Mouse (Mus musculus): ENCODE data around the gene Galnt17.

The Galnt17 gene

DNA sequence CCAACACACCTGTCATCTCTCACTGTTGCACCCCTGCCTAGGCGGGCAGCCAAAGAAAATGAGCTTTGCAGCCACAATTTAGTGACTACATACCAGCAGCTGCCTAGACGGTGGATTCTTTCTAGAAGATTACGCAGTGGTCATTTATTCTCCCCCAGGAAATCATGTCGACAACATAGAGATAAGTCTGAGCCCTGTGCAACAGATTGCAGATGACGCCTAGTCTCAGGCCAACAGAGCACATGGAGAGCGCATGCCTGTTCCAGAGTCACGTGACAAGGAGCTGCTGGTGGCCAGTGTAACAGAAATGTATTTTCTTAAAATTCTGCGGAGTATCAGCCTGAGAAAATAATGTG lies 380.5 kb downstream of the Galnt17 start:
- no peak for DNase-seq (ENCODE audit: low read depth, low spot score)

DNA sequence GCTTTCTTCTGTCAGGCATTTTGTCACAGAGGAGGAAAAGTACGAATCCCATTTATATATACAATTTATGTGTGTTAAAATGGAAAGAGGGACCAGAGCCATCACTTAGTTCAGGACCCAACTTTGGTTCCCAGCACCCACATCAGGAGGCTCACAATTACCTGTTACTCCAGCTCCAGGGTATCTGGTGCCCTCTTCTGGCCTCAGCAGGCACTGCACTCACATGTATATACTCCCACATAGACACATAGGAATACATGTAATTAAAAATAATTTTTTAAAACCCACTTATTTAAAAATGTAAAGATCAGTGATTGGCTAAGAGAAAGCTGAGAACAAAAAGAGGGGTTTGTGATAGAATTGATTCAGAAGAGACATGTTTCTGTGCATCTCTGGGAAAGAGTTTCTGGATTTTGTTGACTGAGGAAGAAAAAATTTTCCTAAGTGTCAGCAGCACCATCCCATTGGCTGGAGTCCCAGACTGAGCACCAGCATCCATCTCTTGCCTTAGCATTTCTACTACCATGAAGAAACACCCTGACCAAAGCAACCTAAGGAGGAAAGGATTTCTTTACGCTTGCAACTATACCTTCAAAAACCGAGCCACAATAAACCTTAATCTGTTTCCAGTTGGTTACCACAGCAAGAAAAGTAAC lies 381.0 kb downstream of the Galnt17 start:
- DNase-seq (ENCODE audit: low read depth, low spot score) = no peak

DNA sequence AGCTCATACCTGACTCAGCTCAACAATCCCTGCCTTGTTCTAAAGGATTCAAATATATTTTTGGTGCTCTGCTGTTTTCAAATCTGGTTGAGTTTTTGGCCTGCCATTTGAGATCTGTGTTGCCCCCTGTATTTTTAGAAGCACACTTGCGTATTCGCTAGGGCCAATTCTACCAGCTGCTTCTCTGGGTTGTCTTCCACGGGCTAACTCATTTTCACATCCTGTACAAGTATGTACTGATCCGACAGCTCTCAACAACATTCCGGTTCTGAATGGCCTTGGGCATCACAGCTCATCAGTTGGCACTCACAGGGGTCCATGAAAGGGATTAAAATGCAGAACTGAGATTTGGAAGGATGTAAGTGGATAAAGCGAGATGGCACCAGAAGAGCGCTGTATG lies 382.6 kb downstream of the Galnt17 start:
- DNase-seq (ENCODE audit: low read depth, low spot score) = no peak

DNA sequence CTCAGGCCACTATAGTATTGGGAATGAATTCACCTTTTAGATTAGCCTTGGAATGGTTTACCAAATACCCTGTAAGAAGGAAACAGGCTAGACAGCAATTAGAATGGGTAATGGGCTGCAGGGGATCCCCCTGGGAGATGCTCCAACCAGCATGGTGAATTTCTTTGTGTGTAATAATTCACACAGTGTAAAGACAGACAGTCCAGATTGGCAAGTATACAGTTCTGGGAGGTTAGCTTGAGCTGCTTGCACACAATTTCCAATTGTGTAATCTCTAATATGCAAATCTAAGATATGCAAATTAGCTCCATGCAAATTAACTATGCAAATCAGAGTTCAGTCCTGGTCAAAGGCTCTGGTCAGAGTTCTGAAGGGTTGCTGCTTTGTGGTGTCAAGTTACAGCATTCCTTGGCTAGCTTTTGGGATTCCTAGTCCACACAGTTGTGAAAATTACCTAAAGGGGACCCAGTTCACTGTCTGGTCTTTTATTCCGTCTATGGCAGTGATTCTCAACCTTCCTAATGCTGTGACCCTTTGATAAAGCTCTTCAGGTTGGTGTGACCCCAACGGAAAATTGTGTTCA lies 384.0 kb downstream of the Galnt17 start:
- DNase-seq (ENCODE audit: low read depth, low spot score) = peak; percentile 9

DNA sequence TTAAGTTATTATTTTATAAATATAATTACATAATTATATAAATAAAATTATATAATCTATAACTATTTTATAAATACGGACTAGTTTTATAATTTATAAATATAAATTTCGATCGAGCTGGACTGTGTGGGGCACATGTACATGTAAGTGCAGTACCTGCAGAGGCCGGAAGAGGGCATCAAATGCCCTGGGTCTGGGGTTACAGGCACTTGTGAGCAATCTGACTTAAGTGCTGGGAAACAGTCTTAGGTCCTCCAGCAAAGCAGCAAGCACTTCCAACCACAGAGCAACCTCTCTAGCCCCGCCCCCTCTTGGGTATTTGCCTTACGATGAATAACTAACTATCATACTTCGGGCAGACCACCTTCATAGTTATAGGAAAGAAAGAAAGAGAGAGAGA lies 388.3 kb downstream of the Galnt17 start:
- DNase-seq (ENCODE audit: low read depth, low spot score) = no peak

DNA sequence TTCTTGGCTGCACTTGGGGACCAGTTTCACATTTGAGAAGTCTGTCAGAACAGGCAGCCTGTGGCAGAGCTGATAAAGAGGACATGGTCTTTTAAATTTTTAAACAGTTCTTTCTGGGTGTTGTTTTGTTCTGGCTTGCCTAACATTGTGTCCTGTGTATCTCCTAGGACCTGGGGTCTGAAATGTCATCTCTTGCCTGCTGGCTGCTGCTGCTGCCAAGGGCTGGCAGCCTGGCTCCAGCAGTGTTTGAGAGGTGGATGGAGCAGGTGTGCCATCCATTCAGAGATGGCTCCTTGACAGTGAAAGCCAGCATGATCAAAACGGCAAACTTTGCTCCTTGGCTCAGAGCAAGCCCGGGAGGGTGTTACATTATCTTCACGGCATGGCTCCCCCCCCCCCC lies 393.7 kb downstream of the Galnt17 start:
- DNase-seq (ENCODE audit: low read depth, low spot score) = no peak

DNA sequence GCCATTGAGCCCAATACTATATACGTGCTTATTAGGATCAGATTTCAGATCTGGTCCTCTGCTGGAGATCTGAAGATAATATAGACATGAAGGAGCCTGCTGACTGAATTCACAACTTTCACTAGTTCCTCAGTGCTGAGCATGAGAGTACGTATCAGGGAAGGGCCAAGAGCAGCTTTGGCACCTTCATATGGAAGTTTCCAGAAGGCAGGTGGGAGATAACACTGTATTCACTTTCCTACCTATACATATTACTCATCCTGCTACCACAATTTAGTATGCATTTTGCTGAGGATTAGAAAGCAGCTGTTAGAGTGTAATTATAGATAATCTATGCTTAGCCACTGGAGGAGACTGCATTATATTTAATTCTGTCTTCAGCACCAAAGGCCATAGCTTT lies 396.7 kb downstream of the Galnt17 start:
- no peak for DNase-seq (ENCODE audit: low read depth, low spot score)

DNA sequence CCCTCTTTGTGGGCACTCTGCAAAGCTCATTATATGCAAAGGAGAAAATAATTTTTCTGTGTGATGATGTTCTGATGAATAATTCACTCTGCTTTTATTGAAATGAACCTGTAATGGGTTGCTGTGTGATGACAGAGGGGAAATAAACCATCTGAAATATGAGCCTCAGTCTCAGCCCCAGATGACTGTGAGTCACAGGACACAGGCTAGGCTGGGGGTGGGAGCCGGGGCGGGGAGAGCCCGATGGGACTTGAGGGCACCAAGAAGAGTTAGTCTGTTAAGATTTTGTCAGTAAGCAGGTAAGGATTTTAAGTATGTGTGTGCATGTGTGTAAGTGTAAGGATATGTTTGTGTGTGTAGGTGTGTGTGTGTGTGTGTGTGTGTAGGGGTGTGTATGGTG lies 406.6 kb downstream of the Galnt17 start:
- DNase-seq (ENCODE audit: low read depth, low spot score) = no peak

DNA sequence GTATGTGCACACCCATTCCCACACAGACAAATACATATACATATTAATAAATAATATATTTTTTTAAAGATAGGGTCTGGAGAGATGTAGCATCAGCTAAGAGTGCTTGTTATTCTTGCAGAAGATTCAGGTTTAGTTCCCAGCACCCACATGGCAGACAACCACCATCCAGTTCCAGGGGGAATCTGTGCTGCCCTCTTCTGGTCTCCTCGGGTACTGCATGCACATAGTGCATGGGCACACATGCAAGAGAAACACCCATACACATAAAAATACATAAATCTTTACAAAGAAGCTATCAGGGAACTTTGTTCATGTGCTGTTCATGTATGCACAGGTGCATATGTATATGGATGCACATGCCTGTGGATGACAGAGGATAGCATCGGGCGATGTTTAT lies 412.3 kb downstream of the Galnt17 start:
- DNase-seq (ENCODE audit: low read depth, low spot score) = no peak

DNA sequence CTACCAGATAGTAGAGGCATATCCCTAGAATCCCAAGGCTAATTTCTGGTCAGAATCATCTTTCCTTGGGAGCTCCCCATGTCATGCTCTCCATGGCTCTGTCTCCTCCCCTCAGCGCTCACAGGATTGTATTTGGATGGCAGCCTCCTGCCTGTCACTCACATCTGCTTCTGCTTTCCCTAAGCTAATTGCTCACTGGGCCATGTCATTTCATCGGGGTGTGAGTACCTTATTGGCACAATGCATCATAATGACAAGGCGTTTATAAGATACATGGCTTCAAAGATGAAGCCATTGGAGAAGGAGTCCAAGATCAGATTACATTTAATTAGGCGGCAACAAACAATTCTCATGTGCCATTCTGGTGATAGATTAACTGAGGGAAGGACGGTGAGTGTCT lies 416.6 kb downstream of the Galnt17 start:
- DNase-seq (ENCODE audit: low read depth, low spot score) = no peak

DNA sequence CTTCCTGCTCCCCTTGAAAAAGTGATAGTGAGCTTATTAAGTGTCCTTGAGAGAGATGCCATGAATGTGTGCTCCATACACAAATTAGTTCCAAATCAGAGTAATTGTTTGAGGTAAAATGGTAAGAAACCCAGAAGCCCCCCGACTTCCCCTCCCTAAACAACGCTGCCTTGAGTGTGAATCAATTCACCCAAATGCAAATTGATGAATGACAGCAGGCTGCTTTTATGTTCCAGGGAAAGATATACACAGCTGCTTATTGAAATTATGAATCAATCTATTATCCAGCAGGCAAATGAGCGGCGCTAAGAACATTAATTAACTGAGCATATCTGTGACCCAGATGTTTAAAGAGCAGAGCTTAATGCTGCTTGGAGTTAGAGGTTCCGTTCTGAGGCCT lies 428.0 kb downstream of the Galnt17 start:
- no peak for DNase-seq (ENCODE audit: low read depth, low spot score)

DNA sequence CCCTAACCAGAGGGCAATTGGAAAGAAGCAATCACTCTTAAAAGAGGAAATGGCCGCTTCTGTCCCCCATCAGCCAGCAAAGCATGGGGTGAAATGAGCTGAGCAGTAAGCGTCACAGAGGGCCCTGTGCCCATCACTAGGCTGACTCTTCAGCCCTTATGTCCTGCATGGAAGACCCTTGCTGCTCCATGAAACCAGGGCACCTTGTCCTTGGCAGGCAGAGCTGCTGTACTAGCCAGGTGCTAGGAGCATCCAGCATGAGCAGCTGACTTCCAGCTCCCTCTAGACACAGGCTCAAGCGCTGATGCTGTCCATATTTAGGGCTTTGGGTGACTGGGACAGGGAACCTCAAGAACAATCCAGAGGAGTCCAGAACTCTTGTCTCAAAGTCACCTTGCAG lies 432.9 kb downstream of the Galnt17 start:
- no peak for DNase-seq (ENCODE audit: low read depth, low spot score)

DNA sequence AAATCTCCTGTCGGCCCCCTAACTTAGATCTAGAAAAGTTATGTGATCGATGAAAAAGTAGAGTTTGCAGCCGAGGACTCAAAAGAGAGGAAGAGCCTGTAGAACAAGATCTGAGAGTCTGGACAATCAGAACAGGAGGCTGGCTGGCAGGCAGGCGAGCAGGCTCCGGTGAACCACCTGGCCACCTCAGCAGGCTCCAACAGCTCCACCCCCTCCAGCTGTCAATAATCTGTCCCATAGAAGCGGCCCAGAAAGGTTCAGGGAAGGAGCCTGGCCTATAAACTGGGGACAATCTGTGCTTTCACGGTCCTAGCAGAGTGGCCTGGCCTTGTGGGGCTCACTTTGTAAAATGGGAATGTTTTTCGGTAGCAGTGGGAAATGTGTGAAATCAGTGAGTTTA lies 437.2 kb downstream of the Galnt17 start:
- no peak for DNase-seq (ENCODE audit: low read depth, low spot score)

DNA sequence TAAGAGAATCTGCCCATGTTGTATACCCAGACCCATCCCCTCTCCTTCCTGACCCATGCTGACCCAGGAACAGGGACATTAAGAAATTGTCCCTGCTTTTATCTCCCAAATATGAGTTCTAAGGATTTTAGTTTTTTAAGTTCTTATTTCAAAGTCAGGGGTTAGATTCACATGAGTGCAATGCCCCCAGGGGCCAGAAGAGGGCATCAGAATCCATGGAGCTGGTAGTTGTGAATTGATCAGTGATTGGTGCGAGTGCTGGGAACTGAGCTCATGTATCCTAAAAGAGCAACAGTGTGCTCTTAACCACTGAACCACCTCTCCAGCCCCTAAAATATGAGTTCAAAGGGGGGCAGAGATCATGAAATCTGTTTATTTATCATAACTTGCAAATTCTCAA lies 438.4 kb downstream of the Galnt17 start:
- DNase-seq (ENCODE audit: low read depth, low spot score) = no peak

DNA sequence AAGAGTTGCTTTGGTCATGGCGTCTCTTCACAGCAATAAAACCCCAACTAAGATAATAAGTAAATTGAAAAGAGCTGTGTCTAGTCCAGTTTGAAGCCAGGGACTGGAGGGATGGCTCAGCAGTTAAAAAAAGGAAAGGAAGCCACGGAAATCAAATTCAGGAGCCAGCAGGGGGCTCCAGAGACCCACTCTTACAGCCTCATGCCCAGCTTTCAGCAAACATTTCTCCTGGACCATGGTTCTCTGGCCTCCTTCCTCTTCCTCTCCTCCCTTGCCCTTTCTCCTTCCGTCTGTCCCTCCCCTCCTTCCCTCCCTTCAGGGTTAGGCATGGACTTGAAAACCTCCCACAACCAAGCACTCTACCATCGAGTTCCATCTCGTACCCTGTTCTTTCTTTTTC lies 446.0 kb downstream of the Galnt17 start:
- DNase-seq (ENCODE audit: low read depth, low spot score) = peak; percentile 38

DNA sequence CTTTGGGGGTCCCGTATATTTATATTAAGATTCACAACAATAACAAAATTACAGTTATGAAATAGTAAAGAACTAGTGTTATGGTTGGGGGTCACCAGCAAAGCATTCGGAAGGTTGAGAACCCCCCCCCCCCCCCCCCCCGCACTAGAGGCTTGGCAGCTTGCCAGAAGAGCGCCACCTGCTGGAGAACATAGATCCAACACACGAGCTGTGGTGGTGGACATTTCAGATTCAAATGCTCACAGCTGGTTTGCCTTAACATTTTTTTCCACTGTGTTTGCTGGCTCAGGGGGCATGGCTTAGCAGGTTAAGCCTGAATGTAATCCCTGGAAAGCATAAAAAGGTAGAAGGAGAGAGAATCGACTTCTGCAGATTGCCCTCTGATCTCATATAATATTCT lies 448.6 kb downstream of the Galnt17 start:
- peak; percentile 30 for DNase-seq (ENCODE audit: low read depth, low spot score)

DNA sequence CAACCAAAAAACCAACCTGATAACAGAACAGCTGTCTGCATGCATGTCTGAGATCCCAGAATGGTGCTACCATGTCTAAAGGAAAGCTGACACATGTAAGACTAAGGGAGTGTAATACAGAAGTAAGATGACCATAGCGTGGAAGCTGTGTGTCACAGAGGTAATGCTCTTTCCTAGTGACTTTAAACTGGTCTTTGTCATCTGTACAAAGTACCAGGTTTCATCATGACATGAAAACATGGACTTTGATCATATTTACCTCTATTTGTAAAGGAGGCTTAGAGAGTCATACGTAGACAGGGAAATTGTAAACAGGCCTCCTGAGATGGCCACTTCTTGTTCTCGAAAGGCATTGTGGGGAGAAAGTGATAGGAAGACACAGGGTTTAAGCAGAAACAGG lies 449.6 kb downstream of the Galnt17 start:
- DNase-seq (ENCODE audit: low read depth, low spot score) = no peak

DNA sequence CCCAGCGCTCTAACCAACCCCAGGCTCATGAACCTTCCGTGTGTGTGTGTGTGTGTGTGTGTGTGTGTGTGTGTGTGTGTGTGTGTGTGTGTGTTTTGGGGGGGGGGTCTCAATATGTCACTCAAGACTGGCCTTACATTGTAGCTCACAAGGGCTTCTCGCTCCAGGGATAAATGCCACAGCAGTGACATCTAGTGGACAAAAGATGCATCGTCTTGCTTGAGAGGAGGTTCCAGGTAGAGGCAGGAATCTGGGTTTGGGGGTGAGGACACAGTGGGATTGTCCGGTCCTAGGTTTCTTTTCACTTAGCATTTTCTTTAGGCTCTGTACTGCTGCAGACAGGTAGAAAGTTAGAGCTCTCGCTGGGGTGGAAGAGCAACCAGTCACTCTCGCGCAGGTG lies 450.1 kb downstream of the Galnt17 start:
- peak; percentile 69 for DNase-seq (ENCODE audit: low read depth, low spot score)

DNA sequence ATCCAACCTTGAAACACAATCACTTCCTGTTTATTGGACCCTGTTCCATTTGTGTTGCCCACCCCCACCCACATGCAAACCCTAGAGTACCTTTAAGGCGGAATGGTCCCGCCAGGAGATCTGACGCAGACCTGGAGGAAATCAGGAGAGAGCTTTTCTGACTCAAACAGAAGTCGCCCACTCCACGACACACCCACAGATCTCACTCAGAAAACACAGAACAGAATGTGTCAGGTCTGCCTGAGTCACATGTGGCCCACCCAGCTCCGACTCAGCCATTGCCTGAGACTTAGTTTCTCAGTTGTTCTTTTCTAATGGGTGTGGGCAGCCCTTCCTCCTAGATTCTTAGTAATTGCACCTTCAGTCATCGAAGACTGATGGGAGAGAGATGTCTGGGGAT lies 453.9 kb downstream of the Galnt17 start:
- no peak for DNase-seq (ENCODE audit: low read depth, low spot score)

DNA sequence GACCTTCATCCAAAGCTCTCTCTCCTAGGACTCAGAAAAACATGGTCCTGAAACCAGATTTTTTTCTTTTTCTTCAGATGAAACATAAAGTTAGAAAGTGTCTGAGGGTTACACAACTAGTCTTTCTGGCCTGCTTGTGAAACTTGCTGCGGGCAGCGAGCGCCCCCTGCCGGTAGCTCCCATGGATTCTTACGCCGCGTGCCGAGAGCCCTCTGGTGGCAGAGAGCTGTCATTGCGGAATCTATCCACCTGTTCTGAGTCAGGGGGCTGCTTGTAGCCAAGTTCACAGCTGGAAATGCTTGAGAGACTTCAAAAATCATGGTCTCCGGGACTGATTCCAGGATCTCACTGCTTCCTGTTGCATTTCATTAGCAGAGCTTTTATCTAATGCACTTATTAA lies 454.9 kb downstream of the Galnt17 start:
- DNase-seq (ENCODE audit: low read depth, low spot score) = peak; percentile 91

DNA sequence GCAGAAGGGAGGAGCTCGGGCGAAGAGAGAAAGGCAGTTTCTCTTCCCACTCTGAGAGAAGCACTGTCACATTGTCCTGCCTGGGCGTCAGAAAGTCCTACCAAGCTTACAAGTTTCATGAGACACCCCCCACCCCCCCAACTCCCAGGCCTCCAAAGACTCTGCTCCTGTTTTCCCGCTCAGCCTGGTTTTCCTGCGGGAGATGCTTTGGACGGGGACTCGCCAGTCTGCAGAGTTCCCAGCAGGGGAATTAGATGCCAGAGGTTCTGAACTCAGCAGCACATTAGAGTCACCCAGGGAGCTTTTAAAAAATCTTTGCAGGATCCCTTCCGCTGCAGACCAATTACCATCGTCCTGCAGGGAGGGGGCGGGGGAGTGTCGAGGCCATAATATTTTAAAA lies 456.1 kb downstream of the Galnt17 start:
- DNase-seq (ENCODE audit: low read depth, low spot score) = peak; percentile 30

DNA sequence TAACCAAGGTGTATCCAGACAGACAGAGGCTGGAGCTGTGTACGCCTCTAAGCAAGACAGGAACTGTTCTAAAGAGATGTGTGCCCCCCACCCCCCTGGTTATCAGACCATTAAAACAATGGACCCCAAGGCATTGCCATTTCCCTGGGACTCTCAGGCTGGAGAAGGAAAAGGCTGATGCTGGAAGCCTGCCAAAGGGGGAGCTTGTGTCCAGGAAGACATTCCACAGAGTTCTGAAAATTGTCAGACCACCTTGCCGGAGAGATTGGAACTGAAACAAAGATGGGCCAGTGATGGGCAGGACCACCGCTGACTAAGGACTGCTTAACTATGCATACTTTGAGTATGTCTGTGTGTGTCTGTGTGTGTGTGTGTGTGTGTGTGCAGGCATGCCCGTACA lies 458.7 kb downstream of the Galnt17 start:
- DNase-seq (ENCODE audit: low read depth, low spot score) = no peak

DNA sequence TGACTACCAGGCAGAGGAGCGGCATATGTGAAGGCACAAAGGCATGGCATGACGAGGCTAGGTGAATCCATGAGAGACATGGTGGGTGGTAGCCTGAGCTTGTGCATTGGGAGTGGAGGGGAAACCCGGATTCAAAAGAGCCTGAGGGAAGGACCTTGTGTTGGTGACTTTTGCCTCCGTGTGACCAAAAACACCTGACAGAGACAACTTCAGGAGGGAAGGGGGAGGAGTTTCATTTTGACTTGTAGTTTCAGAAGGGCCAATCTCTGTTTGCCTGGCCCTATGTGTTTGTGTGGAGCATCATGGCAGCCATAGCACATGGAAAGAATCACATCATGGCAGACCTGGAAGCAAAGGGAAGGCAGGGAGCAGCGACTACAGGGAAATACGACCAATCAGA lies 459.7 kb downstream of the Galnt17 start:
- DNase-seq (ENCODE audit: low read depth, low spot score) = no peak

DNA sequence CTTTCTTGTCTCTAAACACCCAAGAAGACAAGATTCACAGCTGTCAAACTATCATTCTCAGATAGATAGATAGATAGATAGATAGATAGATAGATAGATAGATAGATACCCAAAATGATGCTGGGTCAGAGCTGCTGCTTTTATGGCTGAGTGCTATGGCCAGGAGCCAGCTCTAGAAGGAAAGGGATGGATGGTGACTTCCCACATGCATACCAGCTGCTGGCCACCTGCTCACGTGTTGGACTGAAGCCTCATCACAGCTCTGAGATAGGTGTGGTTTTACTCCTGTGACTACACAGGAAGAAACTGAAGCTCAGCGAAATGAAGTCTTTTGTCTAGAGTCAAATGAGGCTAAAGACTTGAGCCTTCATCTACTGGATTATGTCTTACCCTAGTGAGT lies 482.5 kb downstream of the Galnt17 start:
- no peak for DNase-seq (ENCODE audit: low read depth, low spot score)
